Mouse (Mus musculus) myocyte (in vitro differentiated cells): Measurements from ENCODE around the gene Dact2. TPM values are rescaled to one million over a fixed set of nuclear protein-coding genes. Genes with fewer than 3 reads are reported as not detected.

Source experiments
- H3K27me3 ChIP-seq: one replicate; pipeline ENCODE4 v1.6.1; 2011; ENCODE audit not compliant: control insufficient read depth, insufficient read depth, insufficient read length
- H3K36me3 ChIP-seq: one replicate; pipeline ENCODE4 v1.6.1; 2011; ENCODE audit not compliant: control insufficient read depth, insufficient read depth
- H3K4me2 ChIP-seq: one replicate; pipeline ENCODE4 v1.6.1; 2011; ENCODE audit warnings: low read depth, control low read depth
- H3K4me3 ChIP-seq: one replicate; pipeline ENCODE4 v1.5.1; 2011; ENCODE audit warnings: mild to moderate bottlenecking, control low read depth, moderate library complexity
- H3K79me2 ChIP-seq: one replicate; pipeline ENCODE4 v1.6.1; 2011; ENCODE audit not compliant: control insufficient read depth, insufficient read depth
- H3ac ChIP-seq: one replicate; pipeline ENCODE4 v1.6.1; 2011; ENCODE audit not compliant: control insufficient read depth, insufficient read length
- CEBPB ChIP-seq: IDR thresholded peaks from 2 replicates; pipeline ENCODE4 v1.6.1; 2011; ENCODE audit warnings: mild to moderate bottlenecking, moderate library complexity; ENCODE audit not compliant: poor library complexity, insufficient read depth, severe bottlenecking
- E2F4 ChIP-seq: IDR thresholded peaks from one replicate; pipeline ENCODE4 v1.6.1; 2011; ENCODE audit warnings: mild to moderate bottlenecking, control low read depth, moderate library complexity; ENCODE audit not compliant: insufficient read depth
- MAX ChIP-seq: IDR thresholded peaks from one replicate; pipeline ENCODE4 v1.6.1; 2011; ENCODE audit warnings: low read depth, mild to moderate bottlenecking, control low read depth
- MYOD1 ChIP-seq, 3 experiments: IDR thresholded peaks; one replicate each; pipeline ENCODE4 v1.6.1; 2011; ENCODE audit warnings: control low read depth in 2 of 3, low read depth in 2 of 3, mild to moderate bottlenecking in 2 of 3, moderate library complexity in 1 of 3; ENCODE audit not compliant: insufficient read length in 2 of 3, control insufficient read depth in 1 of 3
- MYOG ChIP-seq, 3 experiments: IDR thresholded peaks; one replicate each; pipeline ENCODE4 v1.6.1; 2011; ENCODE audit warnings: control low read depth in 2 of 3, low read depth in 2 of 3, mild to moderate bottlenecking in 2 of 3; ENCODE audit not compliant: insufficient read length in 2 of 3, control insufficient read depth in 1 of 3, insufficient read depth in 1 of 3
- POLR2A ChIP-seq: IDR thresholded peaks from one replicate; pipeline ENCODE4 v1.6.1; 2011; ENCODE audit warnings: low read depth, mild to moderate bottlenecking, control low read depth, moderate library complexity; ENCODE audit not compliant: insufficient read length
- POLR2AphosphoS2 ChIP-seq: IDR thresholded peaks from one replicate; pipeline ENCODE4 v1.6.1; 2011; ENCODE audit warnings: low read depth, control low read depth; ENCODE audit not compliant: insufficient read length
- REST ChIP-seq: IDR thresholded peaks from one replicate; pipeline ENCODE4 v1.6.1; 2011; ENCODE audit warnings: mild to moderate bottlenecking, control low read depth, moderate library complexity; ENCODE audit not compliant: insufficient read depth, insufficient read length
- SRF ChIP-seq: IDR thresholded peaks from one replicate; pipeline ENCODE4 v1.6.1; 2011; ENCODE audit warnings: low read depth; ENCODE audit not compliant: control insufficient read depth, insufficient read length
- TCF3 ChIP-seq: IDR thresholded peaks from one replicate; pipeline ENCODE4 v1.6.1; 2011; ENCODE audit warnings: low read depth, control low read depth; ENCODE audit not compliant: insufficient read length
- USF1 ChIP-seq: IDR thresholded peaks from one replicate; pipeline ENCODE4 v1.6.1; 2011; ENCODE audit warnings: low read depth, mild to moderate bottlenecking, control low read depth, moderate library complexity
- polyA plus RNA-seq: library from polyadenylated mRNA; unstranded; fragments of >200 nt; fragmentation: generic; extraction: Trizol; gene quantifications from one replicate; pipeline ENCODE4 v1.2.1, GENCODE M21; 2012; ENCODE audit warnings: missing spikeins

Gene Dact2
- polyA plus RNA-seq, 1 experiment: 0.95 TPM

DNA sequence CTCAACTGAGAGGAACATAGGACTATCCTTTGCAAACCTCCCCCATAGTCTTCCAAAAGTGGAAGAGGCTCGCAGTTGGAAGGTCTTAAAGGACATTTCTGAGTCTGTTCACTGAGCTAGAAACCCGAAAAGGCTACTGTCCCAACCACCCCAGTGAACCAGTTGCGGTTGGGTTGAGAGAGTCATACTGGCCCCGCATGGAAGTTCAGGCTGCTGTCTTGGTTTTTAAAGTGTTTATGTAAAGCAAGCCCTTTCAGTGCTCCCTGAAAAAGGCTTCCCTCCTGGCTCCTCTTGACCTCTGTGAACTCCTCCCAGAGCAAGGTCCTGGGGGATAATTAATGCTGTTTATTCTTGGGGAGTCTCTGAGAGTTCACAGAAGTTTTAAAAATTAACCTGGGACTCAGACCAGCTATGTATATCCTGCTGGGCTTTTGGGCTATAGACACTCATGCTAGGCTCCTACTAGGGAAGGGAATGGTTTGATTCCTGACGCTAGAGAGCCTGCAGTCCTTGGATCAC lies 33.1 kb downstream of the Dact2 start:
- TF ChIP-seq MYOG (IDR thresholded peaks at IDR 0.05; ENCODE audit: control insufficient read depth in 1 of 3, insufficient read depth in 1 of 3, insufficient read length in 2 of 3, low read depth in 2 of 3) (no peak), MAX (no peak), E2F4 (no peak)
- no peaks in the 10 kb centered on the region for H3K79me2 ChIP-seq
- H3K4me2 ChIP-seq: no peak overlapping the region
- H3K4me3 ChIP-seq: no peak overlapping the region
- no peaks in the 10 kb centered on the region for H3K36me3 ChIP-seq
- H3ac ChIP-seq: no peak overlapping the region
- H3K27me3 ChIP-seq: no peaks in the 10 kb centered on the region

DNA sequence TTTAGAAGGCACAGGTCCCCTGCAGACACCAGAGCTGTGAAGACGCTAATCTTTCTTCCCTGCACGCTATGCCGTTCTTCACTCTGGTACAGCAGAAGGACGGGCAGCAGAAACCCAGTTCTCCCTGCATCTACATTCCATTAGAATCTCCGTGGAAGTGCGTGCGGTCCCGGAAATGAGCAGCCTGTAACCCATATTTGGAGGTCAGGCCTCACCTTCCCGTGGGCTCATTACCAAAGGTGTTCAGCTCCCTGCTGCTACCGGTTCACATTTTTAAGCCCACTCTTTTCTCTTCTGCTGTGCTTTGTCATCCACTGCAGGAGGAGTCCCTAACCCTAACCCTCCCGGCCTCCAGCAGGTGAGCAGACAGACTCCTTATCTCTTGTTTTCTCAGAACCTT lies 34.7 kb downstream of the Dact2 start:
- H3K4me2 ChIP-seq: no peak overlapping the region
- no peak overlapping the region for H3K4me3 ChIP-seq
- H3K27me3 ChIP-seq: no peaks in the 10 kb centered on the region
- H3K79me2 ChIP-seq: no peaks in the 10 kb centered on the region
- no peak for TF ChIP-seq MYOD1 (IDR thresholded peaks at IDR 0.05; ENCODE audit: control insufficient read depth in 1 of 3, insufficient read length in 2 of 3, low read depth in 2 of 3)
- TF ChIP-seq POLR2A: no peak
- no peak for TF ChIP-seq MAX
- TF ChIP-seq REST: no peak
- no peak for TF ChIP-seq TCF3
- no peak for TF ChIP-seq SRF
- no peak for TF ChIP-seq POLR2AphosphoS2
- no peak for TF ChIP-seq E2F4
- no peak for TF ChIP-seq USF1
- TF ChIP-seq CEBPB: no peak
- no peaks in the 10 kb centered on the region for H3K36me3 ChIP-seq
- H3ac ChIP-seq: no peak overlapping the region

GRCm38 (mm10) chr17:14167594-14167993 lies 36.5 kb downstream of the Dact2 start:
- Histone ChIP-seq H3K4me3 (no peak overlapping the region), H3K4me2 (peak overlapping the region; percentile 59), H3K79me2 (no peaks in the 10 kb centered on the region), H3K36me3 (no peaks in the 10 kb centered on the region), H3K27me3 (no peaks in the 10 kb centered on the region), H3ac (no peak overlapping the region)
- TF ChIP-seq MYOG (IDR thresholded peaks at IDR 0.05; ENCODE audit: control insufficient read depth in 1 of 3, insufficient read depth in 1 of 3, insufficient read length in 2 of 3, low read depth in 2 of 3): no peak
- no peak for TF ChIP-seq MYOD1 (IDR thresholded peaks at IDR 0.05; ENCODE audit: control insufficient read depth in 1 of 3, insufficient read length in 2 of 3, low read depth in 2 of 3)
- TF ChIP-seq TCF3: no peak
- no peak for TF ChIP-seq POLR2A
- TF ChIP-seq POLR2AphosphoS2: no peak
- no peak for TF ChIP-seq SRF
- TF ChIP-seq REST: no peak
- no peak for TF ChIP-seq MAX
- no peak for TF ChIP-seq USF1

DNA sequence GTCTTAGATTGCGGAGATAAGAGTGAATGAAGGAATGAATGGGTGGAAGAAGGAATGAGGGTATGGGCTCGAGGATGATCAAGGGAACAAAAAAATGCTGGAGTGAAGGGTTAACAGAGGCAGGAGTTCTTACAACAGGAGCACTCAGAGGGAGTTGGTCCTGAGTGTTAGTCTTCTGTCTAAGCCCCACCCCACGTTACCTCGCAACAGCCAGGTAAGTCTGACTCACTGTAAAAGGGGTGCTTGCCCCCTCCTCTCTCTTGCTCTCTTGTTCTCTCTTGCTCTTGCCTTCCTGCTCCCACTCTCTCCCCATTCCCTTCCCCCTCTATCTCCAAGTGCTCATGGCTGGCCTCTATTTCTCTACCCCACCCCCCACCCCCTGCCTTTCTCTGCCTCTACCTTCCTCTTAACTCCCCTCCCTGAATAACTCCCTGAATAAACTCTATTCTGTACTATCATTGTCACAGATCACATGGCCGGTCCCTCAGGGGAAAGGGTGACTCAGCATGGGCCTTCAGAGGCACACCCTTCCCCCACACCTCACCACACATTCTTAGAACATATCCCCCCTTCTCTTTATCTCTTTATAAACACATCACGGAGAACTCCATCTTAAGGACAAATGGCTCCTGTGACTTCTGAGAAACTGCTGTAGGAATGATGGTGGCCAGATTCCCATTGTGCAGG lies 37.2 kb downstream of the Dact2 start:
- Histone ChIP-seq H3K27me3 (no peaks in the 10 kb centered on the region), H3ac (no peak overlapping the region), H3K79me2 (no peaks in the 10 kb centered on the region), H3K4me3 (no peak overlapping the region), H3K36me3 (no peaks in the 10 kb centered on the region), H3K4me2 (peak overlapping the region; percentile 59)
- TF ChIP-seq POLR2A (no peak), E2F4 (no peak), CEBPB (no peak), MYOG (IDR thresholded peaks at IDR 0.05; ENCODE audit: control insufficient read depth in 1 of 3, insufficient read depth in 1 of 3, insufficient read length in 2 of 3, low read depth in 2 of 3) (no peak), SRF (no peak), MYOD1 (IDR thresholded peaks at IDR 0.05; ENCODE audit: control insufficient read depth in 1 of 3, insufficient read length in 2 of 3, low read depth in 2 of 3) (no peak), TCF3 (no peak), REST (no peak), USF1 (peak; percentile 82)

- TF ChIP-seq MYOD1 (IDR thresholded peaks at IDR 0.05; ENCODE audit: control insufficient read depth in 1 of 3, insufficient read length in 2 of 3, low read depth in 2 of 3) (no peak), MYOG (IDR thresholded peaks at IDR 0.05; ENCODE audit: control insufficient read depth in 1 of 3, insufficient read depth in 1 of 3, insufficient read length in 2 of 3, low read depth in 2 of 3) (no peak)
- Histone ChIP-seq H3K4me3 (no peak overlapping the region), H3ac (no peak overlapping the region), H3K79me2 (no peaks in the 10 kb centered on the region), H3K4me2 (peak overlapping the region; percentile 62), H3K27me3 (no peaks in the 10 kb centered on the region), H3K36me3 (no peaks in the 10 kb centered on the region)
Observed at GRCm38 (mm10) chr17:14165934-14166610, 38.0 kb downstream of the Dact2 start.
